Comparison of ENCODE assay signal across 8 mouse cellular contexts in genomic region chr15:78983436-78984285, GRCm38 (mm10). TPM values are rescaled to one million over a fixed set of nuclear protein-coding genes. Genes with fewer than 3 reads are reported as not detected.
DNase-seq lines count a peak whose midpoint lies in the region; ATAC-seq lines count a peak whose summit lies in the region.

No protein-coding gene starts in this region.

- WGBS in embryonic facial prominence, embryonic 15.5 days = 2% methylated on average over 21 of the region's 21 CpGs
- WGBS in heart, embryonic 13.5 days = 1% methylated on average over 21 of the region's 21 CpGs
- WGBS in kidney, embryonic 15.5 days = under 1% methylated on average over 21 of the region's 21 CpGs

- peak overlapping the region; percentile 90 for H3K4me2 ChIP-seq in embryonic facial prominence, embryonic 15.5 days (replicated peaks)
- H3K4me2 ChIP-seq in heart, embryonic 13.5 days = peak overlapping the region; percentile 90
- peak overlapping the region; percentile 79 for H3K4me2 ChIP-seq in kidney, embryonic 15.5 days

- ATAC-seq in embryonic facial prominence, embryonic 15.5 days (ENCODE audit: insufficient number of reproducible peaks, low FRiP score, low TSS enrichment, low read depth) = peak; percentile 65
- ATAC-seq in heart, embryonic 13.5 days (ENCODE audit: extremely low read depth, insufficient number of reproducible peaks, low FRiP score, low TSS enrichment) = peak; percentile 55
- ATAC-seq in kidney, embryonic 15.5 days (replicated peaks; ENCODE audit: low FRiP score) = peak; percentile 80

- peaks cover 66% of the 10 kb centered on the region for H3K4me1 ChIP-seq in embryonic facial prominence, embryonic 15.5 days
- peaks cover 76% of the 10 kb centered on the region for H3K4me1 ChIP-seq in heart, embryonic 13.5 days
- H3K4me1 ChIP-seq in kidney, embryonic 15.5 days = peaks cover 73% of the 10 kb centered on the region

- peak; percentile 82 for DNase-seq in CD4-positive, CD25-positive, alpha-beta regulatory T cell, adult 2 months (ENCODE audit: low read depth, low spot score)
- DNase-seq in R1 (ENCODE audit: low read depth, low spot score) = peak; percentile 91
- DNase-seq in lung, postnatal 25 days (ENCODE audit: low spot score) = peak; percentile 60
- peak; percentile 71 for DNase-seq in skeletal muscle tissue, adult 2 months (ENCODE audit: low read depth, low spot score)
- DNase-seq in layer of hippocampus, adult 9-11 months = no peak

- peak overlapping the region; percentile 95 for H3K4me3 ChIP-seq in embryonic facial prominence, embryonic 15.5 days (replicated peaks)
- H3K4me3 ChIP-seq in heart, embryonic 13.5 days = peak overlapping the region; percentile 97
- peak overlapping the region; percentile 78 for H3K4me3 ChIP-seq in kidney, embryonic 15.5 days (replicated peaks)

- H3K27ac ChIP-seq in embryonic facial prominence, embryonic 15.5 days (replicated peaks) = peak overlapping the region; percentile 95
- peak overlapping the region; percentile 95 for H3K27ac ChIP-seq in heart, embryonic 13.5 days (replicated peaks)
- H3K27ac ChIP-seq in kidney, embryonic 15.5 days = peak overlapping the region; percentile 96

- peak overlapping the region; percentile 89 for H3K9ac ChIP-seq in embryonic facial prominence, embryonic 15.5 days
- H3K9ac ChIP-seq in heart, embryonic 13.5 days = peak overlapping the region; percentile 96
- peak overlapping the region; percentile 82 for H3K9ac ChIP-seq in kidney, embryonic 15.5 days

- no peaks in the 10 kb centered on the region for H3K27me3 ChIP-seq in embryonic facial prominence, embryonic 15.5 days
- H3K27me3 ChIP-seq in heart, embryonic 13.5 days (replicated peaks) = no peaks in the 10 kb centered on the region
- H3K27me3 ChIP-seq in kidney, embryonic 15.5 days = no peaks in the 10 kb centered on the region

- H3K9me3 ChIP-seq in embryonic facial prominence, embryonic 15.5 days (replicated peaks) = no peaks in the 10 kb centered on the region
- no peaks in the 10 kb centered on the region for H3K9me3 ChIP-seq in heart, embryonic 13.5 days
- H3K9me3 ChIP-seq in kidney, embryonic 15.5 days (replicated peaks) = no peaks in the 10 kb centered on the region

- peaks cover 5% of the 10 kb centered on the region; the same call in 1 of the 2 replicates for H3K36me3 ChIP-seq in embryonic facial prominence, embryonic 15.5 days
- peaks cover 10% of the 10 kb centered on the region for H3K36me3 ChIP-seq in heart, embryonic 13.5 days
- peaks cover 13% of the 10 kb centered on the region for H3K36me3 ChIP-seq in kidney, embryonic 15.5 days

RNA-seq across cellular contexts. Expression of gene Triobp, which starts 36.1 kb away (rescaled TPM):
- polyA plus RNA-seq in embryonic facial prominence, embryonic 15.5 days (2015; fragmentation: Nextera tagmentation; extraction: Ambion mirVana) = 54.6 and 61.4 TPM in 2 replicates
- polyA plus RNA-seq in heart, embryonic 13.5 days (2015; fragmentation: Nextera tagmentation; extraction: Ambion mirVana) = 45.8 and 46.8 TPM in 2 replicates
- 62.9 and 66.6 TPM in 2 replicates for polyA plus RNA-seq in kidney, embryonic 15.5 days (2015; fragmentation: Nextera tagmentation; extraction: Ambion mirVana)

RNA-seq across cellular contexts. Expression of gene H1f0, which starts 44.6 kb away (rescaled TPM):
- 553 and 582 TPM in 2 replicates for polyA plus RNA-seq in embryonic facial prominence, embryonic 15.5 days (2015; fragmentation: Nextera tagmentation; extraction: Ambion mirVana)
- polyA plus RNA-seq in heart, embryonic 13.5 days (2015; fragmentation: Nextera tagmentation; extraction: Ambion mirVana) = 237 and 238 TPM in 2 replicates
- 513 and 545 TPM in 2 replicates for polyA plus RNA-seq in kidney, embryonic 15.5 days (2015; fragmentation: Nextera tagmentation; extraction: Ambion mirVana)

RNA-seq across cellular contexts. Expression of gene Nol12, which starts 48.9 kb away (rescaled TPM):
- polyA plus RNA-seq in embryonic facial prominence, embryonic 15.5 days (2015; fragmentation: Nextera tagmentation; extraction: Ambion mirVana) = 52.7 and 53.7 TPM in 2 replicates
- 37.3 and 42.9 TPM in 2 replicates for polyA plus RNA-seq in heart, embryonic 13.5 days (2015; fragmentation: Nextera tagmentation; extraction: Ambion mirVana)
- polyA plus RNA-seq in kidney, embryonic 15.5 days (2015; fragmentation: Nextera tagmentation; extraction: Ambion mirVana) = 54.6 and 58.9 TPM in 2 replicates

RNA-seq across cellular contexts. Expression of gene Lgals1, which starts 57.1 kb away (rescaled TPM):
- polyA plus RNA-seq in embryonic facial prominence, embryonic 15.5 days (2015; fragmentation: Nextera tagmentation; extraction: Ambion mirVana) = 2,635 and 2,725 TPM in 2 replicates
- 798 and 814 TPM in 2 replicates for polyA plus RNA-seq in heart, embryonic 13.5 days (2015; fragmentation: Nextera tagmentation; extraction: Ambion mirVana)
- polyA plus RNA-seq in kidney, embryonic 15.5 days (2015; fragmentation: Nextera tagmentation; extraction: Ambion mirVana) = 761 and 838 TPM in 2 replicates

RNA-seq across cellular contexts. Expression of gene Galr3, which starts 58.0 kb away (rescaled TPM):
- polyA plus RNA-seq in embryonic facial prominence, embryonic 15.5 days (2015; fragmentation: Nextera tagmentation; extraction: Ambion mirVana) = 0.14 and 0.37 TPM in 2 replicates
- polyA plus RNA-seq in heart, embryonic 13.5 days (2015; fragmentation: Nextera tagmentation; extraction: Ambion mirVana) = not detected in 2 replicates
- 0.12 and 0.30 TPM in 2 replicates for polyA plus RNA-seq in kidney, embryonic 15.5 days (2015; fragmentation: Nextera tagmentation; extraction: Ambion mirVana)
